Mouse (Mus musculus) adrenal gland (tissue): ENCODE data around the gene Psmb5.

Experiments used
- intact Hi-C: fragments of 180-260 bp; cut with DNase I; formaldehyde crosslinking; loops from one replicate; pipeline ENCODE4 v1.15.1; 2025
- long read RNA-seq, 2 experiments: library from polyadenylated mRNA; unstranded; transcript quantifications; one replicate each; pipeline ENCODE4 v2.0.0; 2020; ENCODE audit warnings: borderline replicate concordance in 1 of 2; ENCODE audit not compliant: insufficient replicate concordance in 1 of 2

The Psmb5 gene
- long read RNA-seq, experiment 1, transcript Psmb5-201 (3 exons, 899 nt): major isoform, 634 of 643 reads
- long read RNA-seq, experiment 1, partial matches to known transcripts: 4 of 643 reads
- long read RNA-seq, experiment 1, other reads (novel, unspliced or antisense): 5 of 643 reads
- long read RNA-seq, experiment 2, transcript Psmb5-201 (3 exons, 899 nt): major isoform, 501 of 506 reads
- long read RNA-seq, experiment 2, partial matches to known transcripts: 3 of 506 reads
- long read RNA-seq, experiment 2, other reads (novel, unspliced or antisense): 1 of 506 reads

- intact Hi-C loops: no loop called here
Observed at GRCm38 (mm10) chr14:54617897-54618365, at the start of gene Psmb5. Gene Psmb5 (minus strand): TSS chr14:54618022.

- intact Hi-C loops: loop anchor here (5.0 kb wide), 1 partner anchor 38 kb away; no protein-coding TSS in a partner anchor
Observed at GRCm38 (mm10) chr14:54664477-54665222, 46.8 kb upstream of the Psmb5 start.

DNA sequence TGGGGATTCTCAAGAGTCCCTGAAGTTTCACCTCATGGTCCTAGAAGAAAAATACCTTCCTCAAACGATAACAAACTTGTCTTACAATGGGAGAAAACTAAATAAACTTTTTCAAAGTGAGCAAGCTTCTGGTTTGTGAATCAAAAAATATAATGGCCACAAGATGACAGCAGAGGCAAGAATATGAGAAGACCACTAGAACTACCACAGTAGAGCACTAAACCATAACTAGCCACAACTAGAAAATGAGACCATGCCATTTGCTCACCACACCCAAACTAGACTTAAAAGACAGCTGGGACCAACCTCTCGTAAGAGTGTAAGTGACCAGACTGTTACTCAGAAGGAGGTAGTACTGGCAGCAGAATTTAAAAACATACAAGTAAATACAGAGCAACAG, 42.2 kb upstream of the Psmb5 start:
- intact Hi-C loops: no loop called here

DNA sequence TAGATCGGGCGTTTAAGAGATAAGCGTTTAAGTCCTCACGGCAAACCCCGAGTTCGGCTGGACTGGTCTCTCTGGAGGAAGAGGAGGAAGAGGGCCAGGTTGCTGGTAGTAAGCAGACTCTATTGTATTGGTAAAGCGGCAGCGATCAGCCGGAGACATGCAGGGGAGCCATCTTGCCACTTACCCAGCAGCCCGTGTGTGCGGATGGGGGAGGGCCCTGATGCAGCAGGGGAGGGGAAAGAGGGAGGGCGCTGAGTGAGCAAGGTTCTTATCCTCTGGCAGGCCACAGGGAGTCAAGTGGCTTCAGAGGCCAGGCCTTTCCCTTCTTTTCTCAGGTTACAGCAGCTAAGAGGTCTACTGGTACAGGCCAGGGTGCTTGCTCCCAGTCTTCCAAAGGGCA, 35.7 kb upstream of the Psmb5 start:
- intact Hi-C loops: no loop called here

DNA sequence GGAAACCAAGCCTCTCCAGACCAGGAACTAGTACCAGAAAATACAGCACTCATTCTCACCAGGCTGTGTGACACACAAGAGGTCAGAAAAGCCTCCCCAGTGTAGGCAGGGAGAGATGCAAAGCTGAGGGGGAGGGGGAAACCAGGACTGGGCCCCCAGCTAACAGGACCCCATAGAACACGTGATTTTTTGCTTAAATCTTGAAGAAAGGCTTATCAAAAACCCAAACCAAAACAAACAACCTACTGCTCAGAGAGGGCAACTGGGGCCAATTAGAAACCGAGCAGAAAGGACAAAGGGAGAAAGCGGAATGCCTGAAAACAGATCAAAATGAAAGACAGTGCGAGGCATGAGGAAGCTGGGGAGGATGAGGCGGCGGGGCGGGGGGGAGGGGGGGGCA, 35.0 kb upstream of the Psmb5 start:
- intact Hi-C loops: no loop called here

DNA sequence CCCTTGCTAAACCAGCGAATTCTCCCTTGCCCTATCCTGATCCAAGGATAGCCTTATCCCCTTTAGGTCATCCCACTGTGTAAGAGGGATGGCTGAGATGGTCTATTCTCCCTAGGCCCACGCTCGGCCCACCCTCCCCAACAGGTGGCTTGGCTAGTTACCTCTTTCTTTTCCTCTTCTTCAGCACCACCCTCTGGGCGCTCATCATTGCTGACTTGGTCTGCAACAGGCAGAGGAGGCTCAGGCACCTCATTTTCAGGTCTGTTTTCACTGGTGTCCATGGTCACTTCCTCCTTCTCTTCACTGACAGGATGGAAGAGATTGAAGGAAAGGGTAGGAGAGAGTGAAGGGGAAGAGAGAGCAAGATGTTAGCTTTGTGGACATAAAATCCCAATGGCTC, 33.7 kb upstream of the Psmb5 start:
- intact Hi-C loops: no loop called here

DNA sequence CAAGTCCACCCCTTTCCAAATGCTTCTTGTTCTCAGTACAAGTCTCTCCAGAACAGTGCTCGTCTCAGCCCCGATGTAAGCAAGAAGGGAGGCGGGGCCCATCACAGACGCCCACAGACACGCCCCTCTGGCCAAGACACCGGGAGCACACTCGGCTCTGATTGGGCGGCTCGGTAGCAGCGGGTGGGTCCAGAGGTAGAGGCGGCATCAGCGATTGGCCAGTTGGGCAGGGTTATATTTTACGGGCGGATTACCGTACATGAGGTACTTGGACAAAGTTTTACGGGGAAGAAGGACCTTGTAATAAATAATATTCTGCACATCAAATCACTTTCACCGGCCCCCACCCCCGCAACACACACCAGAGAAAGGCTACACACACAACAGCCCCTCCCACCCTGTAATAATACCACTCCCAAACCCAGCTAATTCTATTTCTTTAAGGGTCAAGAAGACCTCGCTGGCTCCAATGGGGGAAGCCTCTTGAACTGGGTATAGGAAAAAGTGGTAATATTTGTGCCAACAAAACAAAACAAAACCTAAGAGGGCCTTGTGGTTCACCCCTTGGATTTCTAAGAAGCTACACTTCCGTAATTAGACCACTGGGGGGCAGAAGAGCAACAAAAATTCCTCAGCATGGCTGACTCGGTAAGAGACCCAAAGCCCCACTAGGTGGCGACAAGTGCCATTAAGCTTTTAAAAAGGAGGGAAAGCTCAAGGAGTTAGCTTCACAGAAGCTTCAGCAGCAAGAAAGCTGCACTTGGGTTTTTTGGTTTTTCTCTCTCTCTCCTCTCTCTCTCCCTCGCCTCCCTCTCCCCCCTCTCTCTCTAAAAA, 33.0 kb upstream of the Psmb5 start:
- intact Hi-C loops: loop anchor here (1.0 kb wide), 1 partner anchor 48 kb away; no protein-coding TSS in a partner anchor

DNA sequence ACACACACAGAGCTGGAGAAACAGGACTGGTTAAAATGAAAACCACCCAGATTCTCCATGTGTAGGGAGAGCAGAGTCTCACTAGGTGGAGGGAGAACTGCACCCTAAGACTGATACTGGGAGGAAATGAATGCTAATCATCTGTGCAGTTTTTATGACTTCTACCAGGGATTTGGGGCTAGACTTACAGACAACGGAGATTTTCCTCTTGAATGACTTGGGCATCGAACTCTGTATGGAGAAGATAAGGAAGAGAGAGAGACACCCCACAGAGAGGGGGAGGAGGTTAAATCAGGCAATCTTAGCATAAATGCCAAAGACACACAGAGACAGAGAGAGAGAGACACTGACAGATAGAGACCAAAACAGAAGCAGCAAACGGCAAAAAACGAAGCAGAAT, 30.1 kb upstream of the Psmb5 start:
- intact Hi-C loops: no loop called here

GRCm38 (mm10) chr14:54646898-54647636, 29.2 kb upstream of the Psmb5 start:
- intact Hi-C loops: no loop called here

DNA sequence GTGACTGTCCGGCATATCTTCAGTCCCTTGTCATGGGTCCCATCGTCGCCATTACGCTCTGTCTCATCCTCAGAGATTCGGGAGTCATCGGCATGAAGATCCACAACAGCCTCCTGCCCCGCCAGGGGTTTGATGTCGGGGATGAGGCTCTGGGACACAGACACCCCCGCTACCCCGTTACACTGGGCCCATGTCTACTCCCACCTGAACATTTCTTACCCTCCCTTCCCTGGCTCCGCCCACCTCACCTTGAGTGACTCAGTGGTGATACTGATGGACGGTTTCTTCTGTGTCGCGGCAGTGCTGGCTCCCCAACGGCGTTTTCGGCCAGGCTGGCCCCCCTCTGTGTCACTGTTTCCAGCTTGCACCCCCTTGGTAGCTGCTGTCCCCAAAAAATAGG, 28.6 kb upstream of the Psmb5 start:
- intact Hi-C loops: no loop called here

GRCm38 (mm10) chr14:54644294-54644693, 26.5 kb upstream of the Psmb5 start:
- intact Hi-C loops: loop anchor here (5.0 kb wide), 1 partner anchor 77 kb away; no protein-coding TSS in a partner anchor

GRCm38 (mm10) chr14:54643011-54643410, 25.2 kb upstream of the Psmb5 start:
- intact Hi-C loops: loop anchor here (2.0 to 5.0 kb wide), 2 partner anchors 32 to 76 kb away; no protein-coding TSS in a partner anchor

DNA sequence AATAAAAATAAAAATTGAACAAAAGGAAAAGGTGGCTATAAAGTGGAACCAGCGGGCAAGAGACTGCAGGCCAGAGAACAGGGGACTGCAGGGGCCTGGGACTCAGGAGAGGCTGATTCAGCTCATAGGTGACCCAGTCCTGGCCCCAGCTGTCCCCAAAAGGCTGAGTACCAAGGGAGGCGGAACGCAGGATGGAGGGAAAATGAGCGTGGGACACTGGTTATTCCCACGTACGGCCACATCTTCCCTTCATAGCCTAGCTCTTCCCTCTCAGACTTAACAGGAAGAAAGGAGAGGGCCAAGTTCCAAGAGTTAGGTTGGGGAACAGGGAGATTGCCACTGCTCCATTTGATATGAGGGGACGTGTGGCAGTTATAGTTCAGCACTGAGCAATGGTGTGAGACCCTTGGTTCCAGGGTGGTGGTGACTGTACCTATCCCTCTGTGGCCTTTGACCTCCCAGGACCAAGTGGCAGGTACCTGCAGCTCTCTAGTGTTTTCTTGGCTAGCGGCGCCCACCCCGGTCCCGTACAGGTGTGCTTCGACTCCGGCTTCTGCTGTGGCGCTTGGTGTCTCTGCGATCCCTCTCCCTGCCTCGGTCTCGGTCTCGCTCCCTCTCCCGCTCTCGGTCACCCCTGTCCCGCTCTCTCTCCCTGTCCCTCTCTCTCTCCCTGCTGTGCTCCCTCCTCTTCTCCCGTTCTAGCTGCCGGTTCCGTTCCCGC, 24.6 kb upstream of the Psmb5 start:
- intact Hi-C loops: loop anchor here (2.0 to 5.0 kb wide), 2 partner anchors 32 to 75 kb away; no protein-coding TSS in a partner anchor

GRCm38 (mm10) chr14:54641305-54641969, 23.6 kb upstream of the Psmb5 start, which contains the start of gene Cdh24:
Gene Cdh24 (minus strand): TSS chr14:54641364.
- intact Hi-C loops: loop anchor here (5.0 kb wide), 1 partner anchor 74 kb away; no protein-coding TSS in a partner anchor

- intact Hi-C loops: loop anchor here (5.0 kb wide), 1 partner anchor 74 kb away; no protein-coding TSS in a partner anchor
Observed at GRCm38 (mm10) chr14:54640946-54641304, 23.1 kb upstream of the Psmb5 start, which contains the start of gene Gm17606. Gene Gm17606 (plus strand): TSS chr14:54640952.

- intact Hi-C loops: loop anchor here (5.0 kb wide), 1 partner anchor 73 kb away; no protein-coding TSS in a partner anchor
Observed at GRCm38 (mm10) chr14:54640121-54640520, 22.3 kb upstream of the Psmb5 start.

- intact Hi-C loops: no loop called here
Observed at GRCm38 (mm10) chr14:54638210-54638609, 20.4 kb upstream of the Psmb5 start.

GRCm38 (mm10) chr14:54636954-54637353, 19.1 kb upstream of the Psmb5 start:
- intact Hi-C loops: no loop called here

GRCm38 (mm10) chr14:54634182-54634581, 16.4 kb upstream of the Psmb5 start:
- intact Hi-C loops: no loop called here
